Mouse (Mus musculus) G1E (cell line): ENCODE results near the gene Mrpl17. TPM values are rescaled to one million over a fixed set of nuclear protein-coding genes. Genes with fewer than 3 reads are reported as not detected.

ENCODE experiments used
- ATAC-seq: 2 replicates; pipeline ENCODE4 v1.8.0; 2016; ENCODE audit warnings: mild to moderate bottlenecking; ENCODE audit not compliant: insufficient number of reproducible peaks, poor library complexity, low FRiP score, severe bottlenecking; ENCODE audit errors: extremely low read depth
- DNase-seq: peaks from one replicate; pipeline ENCODE4 v3.0.0; 2012; ENCODE audit warnings: low spot score
- H3K27me3 ChIP-seq: 2 replicates; pipeline ENCODE4 v1.6.1; 2012; ENCODE audit warnings: mild to moderate bottlenecking, low read length, inconsistent platforms; ENCODE audit not compliant: insufficient read depth
- H3K36me3 ChIP-seq: replicated peaks from 2 replicates; pipeline ENCODE3; 2012; ENCODE audit warnings: mild to moderate bottlenecking, inconsistent platforms
- H3K4me1 ChIP-seq: 2 replicates; pipeline ENCODE4 v1.6.1; 2012; ENCODE audit warnings: low read depth, low read length, inconsistent platforms, mixed read lengths; ENCODE audit not compliant: insufficient read depth
- H3K4me3 ChIP-seq: 2 replicates; pipeline ENCODE4 v1.5.1; 2012; ENCODE audit warnings: low read depth, mild to moderate bottlenecking, inconsistent platforms, low read length, moderate library complexity, mixed read lengths
- H3K9me3 ChIP-seq: replicated peaks from 2 replicates; pipeline ENCODE4 v1.6.1; 2012; ENCODE audit warnings: inconsistent platforms
- CTCF ChIP-seq: IDR thresholded peaks from 2 replicates; pipeline ENCODE4 v1.5.1; 2012; ENCODE audit warnings: low read depth, low read length, inconsistent platforms, mixed read lengths
- GATA1 ChIP-seq: IDR thresholded peaks from 2 replicates; pipeline ENCODE4 v1.6.1; 2012; ENCODE audit warnings: borderline replicate concordance, low read length, inconsistent platforms, mixed read lengths
- GATA2 ChIP-seq: IDR thresholded peaks from 2 replicates; pipeline ENCODE4 v1.6.1; 2012; ENCODE audit warnings: low read depth, low read length, inconsistent platforms, borderline replicate concordance
- POLR2AphosphoS5 ChIP-seq: IDR thresholded peaks from 2 replicates; pipeline ENCODE4 v1.6.1; 2012; ENCODE audit warnings: low read depth, low read length, inconsistent platforms; ENCODE audit not compliant: insufficient replicate concordance
- TAL1 ChIP-seq: conservative IDR thresholded peaks from 2 replicates; pipeline ENCODE4 v1.6.1; 2012; ENCODE audit warnings: low read depth, low read length, inconsistent platforms, mixed read lengths
- polyA plus RNA-seq: library from polyadenylated mRNA; stranded (reverse); fragments of >175 nt; gene quantifications from 2 replicates; pipeline ENCODE4 v1.2.3, GENCODE M21; 2012
- total RNA-seq, 2 experiments: library from RNA; stranded (forward) in 1 of 2; stranded (reverse) in 1 of 2; fragments of 200-1000 nt in 1 of 2; fragments of >200 nt in 1 of 2; fragmentation: Nextera tagmentation in 1 of 2; gene quantifications; 2 replicates each; pipeline ENCODE4 v1.2.3; 2014 to 2017

Gene Mrpl17
- total and polyA plus RNA-seq, 3 experiments: 50.3 to 162 (median 111) TPM

DNA sequence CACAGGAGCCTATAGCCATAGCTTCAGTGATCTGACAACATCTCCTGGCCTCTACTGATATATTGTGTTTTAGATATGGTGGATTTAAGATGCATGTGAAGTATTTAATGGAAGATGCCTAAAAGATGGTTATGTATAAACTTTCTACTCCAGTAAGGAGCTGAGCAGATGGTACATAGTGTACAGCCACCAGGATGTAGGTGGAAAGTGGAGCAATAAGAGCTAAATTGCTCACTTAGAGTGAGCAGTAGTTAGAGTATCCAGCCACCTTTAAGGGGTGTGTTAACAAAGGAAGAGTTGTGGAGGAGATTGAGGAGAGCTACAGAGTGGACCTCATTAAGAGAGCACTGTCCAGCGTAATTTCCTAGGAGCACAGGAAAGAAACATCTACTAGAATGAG, 19.8 kb downstream of the Mrpl17 start:
- Histone ChIP-seq H3K4me1 (no peaks in the 10 kb centered on the region), H3K36me3 (no peaks in the 10 kb centered on the region), H3K27me3 (peaks cover 11% of the 10 kb centered on the region; the same call in 1 of the 2 replicates), H3K9me3 (peaks cover 3% of the 10 kb centered on the region), H3K4me3 (no peak overlapping the region)
- ATAC-seq: no peak
- DNase-seq: no peak
- TF ChIP-seq POLR2AphosphoS5 (no peak), CTCF (no peak), GATA2 (no peak), TAL1 (no peak), GATA1 (no peak)

DNA sequence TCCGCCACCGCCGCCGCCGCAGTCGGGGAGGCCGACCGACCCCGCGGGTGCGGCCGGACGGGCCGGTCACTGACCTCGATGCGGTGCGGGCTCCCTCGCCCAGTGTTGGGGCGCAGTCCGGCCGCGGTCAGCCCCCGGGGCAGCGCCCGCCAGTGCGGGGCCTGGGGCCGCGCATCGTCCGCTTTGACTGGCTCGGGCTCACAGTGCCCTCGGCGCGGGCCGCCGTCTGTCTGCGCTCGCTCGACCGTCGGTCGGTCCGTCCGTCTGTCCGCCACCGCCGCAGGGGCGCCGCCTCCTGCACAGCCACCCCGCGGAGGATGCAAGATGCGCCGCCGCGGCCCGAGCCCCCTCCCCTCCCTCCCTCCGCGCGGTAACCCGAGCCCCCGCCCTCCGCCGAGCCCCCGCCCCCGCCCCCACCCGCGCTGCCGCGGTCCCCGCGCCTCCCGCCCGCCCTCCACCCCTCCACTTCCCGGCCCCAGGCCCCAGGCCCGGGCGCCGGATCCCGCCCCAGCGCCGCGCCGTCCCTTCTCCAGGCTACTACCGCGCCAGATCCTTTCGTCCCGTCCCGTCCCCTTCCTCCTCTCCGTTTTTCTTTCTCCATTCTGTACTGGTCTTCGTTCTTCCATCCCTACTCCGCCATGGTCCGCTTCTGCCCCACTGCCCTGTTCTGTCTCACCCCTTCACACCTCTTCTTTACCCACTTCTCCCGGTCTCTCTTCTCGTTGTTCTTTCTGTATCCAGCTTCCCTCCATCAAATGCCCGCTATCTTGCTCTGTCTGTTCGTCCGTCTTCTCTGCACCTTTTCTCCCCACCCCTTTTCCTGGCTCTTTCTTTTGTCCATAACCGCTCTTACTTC, 23.4 kb downstream of the Mrpl17 start, which contains the start of gene Dchs1:
Dchs1 (minus strand) TSS at position 370 of the 856 bp plus-strand sequence.
- Histone ChIP-seq H3K4me3 (no peak within 1 kb of the TSS), H3K27me3 (peaks cover 27% of the 10 kb centered on the region), H3K4me1 (no peaks in the 10 kb centered on the region), H3K36me3 (no peaks in the 10 kb centered on the region), H3K9me3 (peaks cover 3% of the 10 kb centered on the region)
- no peak for DNase-seq
- TF ChIP-seq TAL1: no peak
- TF ChIP-seq CTCF: no peak
- no peak for TF ChIP-seq GATA1
- no peak for TF ChIP-seq GATA2
- no peak for TF ChIP-seq POLR2AphosphoS5
- ATAC-seq: no peak

DNA sequence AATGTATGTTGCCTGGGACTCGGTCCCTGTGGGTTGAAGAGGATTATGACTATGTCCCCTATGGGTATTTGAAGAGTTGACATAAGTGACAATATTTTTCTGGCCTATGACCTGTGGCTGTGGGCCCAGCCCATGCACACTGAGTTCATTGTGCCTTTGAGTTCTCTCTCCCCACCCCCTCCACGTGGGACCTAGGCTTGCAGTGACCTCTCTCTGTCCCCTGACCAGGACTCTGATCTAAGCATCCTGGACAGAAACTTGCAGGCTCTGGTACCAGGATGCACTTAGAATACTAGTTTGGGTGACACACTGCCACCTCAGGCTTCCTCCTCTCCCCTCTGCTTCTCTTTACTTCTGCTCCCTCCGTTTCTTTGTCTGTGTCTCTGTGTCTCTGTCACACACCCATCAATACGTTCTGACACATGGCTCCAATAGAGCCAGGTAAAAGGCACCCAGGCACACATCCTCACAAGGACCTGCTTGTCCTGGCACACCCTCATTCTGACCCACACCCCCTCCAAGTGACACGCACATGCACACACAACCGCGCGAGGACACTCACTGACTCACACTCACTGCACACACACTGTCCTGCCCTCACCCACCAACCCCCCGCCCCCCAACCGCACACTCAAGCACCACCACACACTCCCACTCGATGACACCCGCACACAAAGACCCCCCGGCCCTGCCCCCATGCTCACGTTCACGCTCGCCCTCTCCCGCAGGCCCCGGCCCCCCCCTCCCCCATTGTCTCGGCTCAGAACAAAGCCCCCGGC, 24.2 kb downstream of the Mrpl17 start:
- ATAC-seq (no peak), DNase-seq (no peak)
- Histone ChIP-seq H3K4me3 (no peak overlapping the region), H3K4me1 (no peaks in the 10 kb centered on the region), H3K27me3 (peaks cover 31% of the 10 kb centered on the region), H3K9me3 (peaks cover 3% of the 10 kb centered on the region), H3K36me3 (no peaks in the 10 kb centered on the region)
- TF ChIP-seq GATA1 (no peak), CTCF (no peak), POLR2AphosphoS5 (no peak), TAL1 (no peak), GATA2 (no peak)

DNA sequence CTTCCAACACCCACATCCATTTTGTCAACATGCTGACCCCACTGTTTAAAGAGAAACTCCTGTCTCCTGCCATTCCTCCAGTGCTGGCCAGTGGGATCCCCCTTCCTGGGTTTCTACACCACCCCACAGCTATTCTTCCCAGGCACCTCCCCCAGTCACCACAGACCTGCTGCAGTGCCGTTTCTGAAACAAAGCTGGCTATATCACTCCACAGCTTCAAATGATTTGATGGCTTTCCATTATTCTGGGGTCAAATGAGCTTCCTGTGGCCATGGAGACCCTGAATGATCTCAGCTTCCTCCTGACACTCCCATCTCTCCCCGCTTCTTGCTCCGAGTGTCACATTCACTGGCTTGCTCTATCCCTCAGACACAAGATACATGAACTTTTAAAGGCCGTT, 26.3 kb downstream of the Mrpl17 start:
- ATAC-seq: no peak
- H3K27me3 ChIP-seq: peaks cover 28% of the 10 kb centered on the region
- H3K4me1 ChIP-seq: no peaks in the 10 kb centered on the region
- H3K4me3 ChIP-seq: no peak overlapping the region
- H3K9me3 ChIP-seq: peaks cover 3% of the 10 kb centered on the region
- DNase-seq: no peak
- no peaks in the 10 kb centered on the region for H3K36me3 ChIP-seq
- no peak for TF ChIP-seq TAL1
- no peak for TF ChIP-seq GATA1
- no peak for TF ChIP-seq POLR2AphosphoS5
- no peak for TF ChIP-seq CTCF
- no peak for TF ChIP-seq GATA2

DNA sequence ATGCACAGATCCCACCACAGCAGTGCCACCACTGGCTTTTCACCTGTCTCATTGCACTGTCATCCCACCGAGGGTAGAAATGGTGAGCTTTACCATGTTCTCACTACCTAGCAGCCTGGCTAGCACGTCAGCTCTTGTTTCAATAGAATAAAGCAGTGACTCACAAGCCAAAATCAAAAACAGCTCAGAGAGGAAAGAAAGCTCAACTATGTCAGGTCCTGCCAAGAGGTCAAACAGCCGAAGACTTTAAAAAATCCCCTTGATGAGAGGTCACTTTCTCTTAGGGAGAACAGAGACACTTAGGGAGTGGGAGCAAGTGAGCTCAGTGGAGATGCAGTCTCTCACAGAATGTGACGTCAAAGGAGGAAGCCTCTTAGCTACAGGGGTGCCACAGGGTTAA, 27.0 kb downstream of the Mrpl17 start:
- ATAC-seq: no peak

More for the DNA sequence above, 27.0 kb downstream of the Mrpl17 start:
- peaks cover under 1% of the 10 kb centered on the region; the same call in 1 of the 2 replicates for H3K4me1 ChIP-seq
- peaks cover 3% of the 10 kb centered on the region for H3K9me3 ChIP-seq
- DNase-seq: no peak
- no peak overlapping the region for H3K4me3 ChIP-seq
- H3K27me3 ChIP-seq: peaks cover 30% of the 10 kb centered on the region
- TF ChIP-seq GATA2 (no peak), CTCF (no peak), POLR2AphosphoS5 (no peak)
- no peaks in the 10 kb centered on the region for H3K36me3 ChIP-seq
